Mouse (Mus musculus): ENCODE measurements around the gene Ncoa3. TPM values are rescaled to one million over a fixed set of nuclear protein-coding genes. Genes with fewer than 3 reads are reported as not detected.

Gene Ncoa3
- polyA plus RNA-seq, 1 experiment: 10.8 TPM

- Histone ChIP-seq H3K4me1 (ENCODE audit: control insufficient read depth, insufficient read depth, low read length) (no peaks in the 10 kb centered on the region), H3K27ac (ENCODE audit: control insufficient read depth, insufficient read depth, low read depth, low read length) (no peak overlapping the region), H3K27me3 (ENCODE audit: control insufficient read depth, insufficient read depth, low read length) (no peaks in the 10 kb centered on the region), H3K4me3 (ENCODE audit: control insufficient read depth, low read depth, low read length) (no peak overlapping the region), H3K36me3 (ENCODE audit: control insufficient read depth, insufficient read depth, low read length) (no peaks in the 10 kb centered on the region)
- TF ChIP-seq CTCF (IDR thresholded peaks at IDR 0.05; ENCODE audit: control insufficient read depth, insufficient read depth, insufficient replicate concordance, low read depth, low read length) (no peak), POLR2A (IDR thresholded peaks at IDR 0.05; ENCODE audit: control insufficient read depth, low read depth, low read length) (no peak)
Measured at GRCm38 (mm10) chr2:165970767-165971166, 21.7 kb upstream of the Ncoa3 start.

GRCm38 (mm10) chr2:165974383-165974782 lies 18.1 kb upstream of the Ncoa3 start:
- no peaks in the 10 kb centered on the region for H3K4me1 ChIP-seq (ENCODE audit: control insufficient read depth, insufficient read depth, low read length)
- no peak for TF ChIP-seq CTCF (IDR thresholded peaks at IDR 0.05; ENCODE audit: control insufficient read depth, insufficient read depth, insufficient replicate concordance, low read depth, low read length)
- no peak for TF ChIP-seq POLR2A (IDR thresholded peaks at IDR 0.05; ENCODE audit: control insufficient read depth, low read depth, low read length)
- H3K27ac ChIP-seq (ENCODE audit: control insufficient read depth, insufficient read depth, low read depth, low read length): no peak overlapping the region

GRCm38 (mm10) chr2:165976186-165976585 lies 16.2 kb upstream of the Ncoa3 start:
- Histone ChIP-seq H3K4me1 (ENCODE audit: control insufficient read depth, insufficient read depth, low read length) (no peaks in the 10 kb centered on the region), H3K36me3 (ENCODE audit: control insufficient read depth, insufficient read depth, low read length) (no peaks in the 10 kb centered on the region), H3K27ac (ENCODE audit: control insufficient read depth, insufficient read depth, low read depth, low read length) (no peak overlapping the region), H3K4me3 (ENCODE audit: control insufficient read depth, low read depth, low read length) (no peak overlapping the region), H3K27me3 (ENCODE audit: control insufficient read depth, insufficient read depth, low read length) (no peaks in the 10 kb centered on the region)
- TF ChIP-seq CTCF (IDR thresholded peaks at IDR 0.05; ENCODE audit: control insufficient read depth, insufficient read depth, insufficient replicate concordance, low read depth, low read length) (no peak), POLR2A (IDR thresholded peaks at IDR 0.05; ENCODE audit: control insufficient read depth, low read depth, low read length) (no peak)

More at GRCm38 (mm10) chr2:165974383-165974782, 18.1 kb upstream of the Ncoa3 start:
- Histone ChIP-seq H3K36me3 (ENCODE audit: control insufficient read depth, insufficient read depth, low read length) (no peaks in the 10 kb centered on the region), H3K4me3 (ENCODE audit: control insufficient read depth, low read depth, low read length) (no peak overlapping the region), H3K27me3 (ENCODE audit: control insufficient read depth, insufficient read depth, low read length) (no peaks in the 10 kb centered on the region)

- Histone ChIP-seq H3K27ac (ENCODE audit: control insufficient read depth, insufficient read depth, low read depth, low read length) (no peak overlapping the region), H3K27me3 (ENCODE audit: control insufficient read depth, insufficient read depth, low read length) (no peaks in the 10 kb centered on the region), H3K4me3 (ENCODE audit: control insufficient read depth, low read depth, low read length) (no peak overlapping the region), H3K36me3 (ENCODE audit: control insufficient read depth, insufficient read depth, low read length) (no peaks in the 10 kb centered on the region), H3K4me1 (ENCODE audit: control insufficient read depth, insufficient read depth, low read length) (no peaks in the 10 kb centered on the region)
- TF ChIP-seq CTCF (IDR thresholded peaks at IDR 0.05; ENCODE audit: control insufficient read depth, insufficient read depth, insufficient replicate concordance, low read depth, low read length): no peak
- no peak for TF ChIP-seq POLR2A (IDR thresholded peaks at IDR 0.05; ENCODE audit: control insufficient read depth, low read depth, low read length)
Measured at GRCm38 (mm10) chr2:165976874-165977273, 15.6 kb upstream of the Ncoa3 start.

- Histone ChIP-seq H3K27me3 (ENCODE audit: control insufficient read depth, insufficient read depth, low read length) (no peaks in the 10 kb centered on the region), H3K4me3 (ENCODE audit: control insufficient read depth, low read depth, low read length) (no peak overlapping the region), H3K4me1 (ENCODE audit: control insufficient read depth, insufficient read depth, low read length) (peaks cover 8% of the 10 kb centered on the region), H3K36me3 (ENCODE audit: control insufficient read depth, insufficient read depth, low read length) (no peaks in the 10 kb centered on the region), H3K27ac (ENCODE audit: control insufficient read depth, insufficient read depth, low read depth, low read length) (no peak overlapping the region)
- TF ChIP-seq CTCF (IDR thresholded peaks at IDR 0.05; ENCODE audit: control insufficient read depth, insufficient read depth, insufficient replicate concordance, low read depth, low read length): no peak
- TF ChIP-seq POLR2A (IDR thresholded peaks at IDR 0.05; ENCODE audit: control insufficient read depth, low read depth, low read length): no peak
Measured at GRCm38 (mm10) chr2:165978119-165978518, 14.3 kb upstream of the Ncoa3 start.

GRCm38 (mm10) chr2:165981248-165981977 lies 11.0 kb upstream of the Ncoa3 start:
- Histone ChIP-seq H3K4me3 (ENCODE audit: control insufficient read depth, low read depth, low read length) (no peak overlapping the region), H3K4me1 (ENCODE audit: control insufficient read depth, insufficient read depth, low read length) (peaks cover 8% of the 10 kb centered on the region), H3K27ac (ENCODE audit: control insufficient read depth, insufficient read depth, low read depth, low read length) (no peak overlapping the region), H3K36me3 (ENCODE audit: control insufficient read depth, insufficient read depth, low read length) (no peaks in the 10 kb centered on the region), H3K27me3 (ENCODE audit: control insufficient read depth, insufficient read depth, low read length) (no peaks in the 10 kb centered on the region)
- TF ChIP-seq CTCF (IDR thresholded peaks at IDR 0.05; ENCODE audit: control insufficient read depth, insufficient read depth, insufficient replicate concordance, low read depth, low read length): no peak
- TF ChIP-seq POLR2A (IDR thresholded peaks at IDR 0.05; ENCODE audit: control insufficient read depth, low read depth, low read length): no peak

- H3K27ac ChIP-seq (ENCODE audit: control insufficient read depth, insufficient read depth, low read depth, low read length): no peak overlapping the region
- H3K36me3 ChIP-seq (ENCODE audit: control insufficient read depth, insufficient read depth, low read length): no peaks in the 10 kb centered on the region
- H3K4me3 ChIP-seq (ENCODE audit: control insufficient read depth, low read depth, low read length): no peak overlapping the region; the same call in 1 of the 2 replicates
- H3K27me3 ChIP-seq (ENCODE audit: control insufficient read depth, insufficient read depth, low read length): no peaks in the 10 kb centered on the region
- TF ChIP-seq CTCF (IDR thresholded peaks at IDR 0.05; ENCODE audit: control insufficient read depth, insufficient read depth, insufficient replicate concordance, low read depth, low read length): no peak
- TF ChIP-seq POLR2A (IDR thresholded peaks at IDR 0.05; ENCODE audit: control insufficient read depth, low read depth, low read length): no peak
- H3K4me1 ChIP-seq (ENCODE audit: control insufficient read depth, insufficient read depth, low read length): peaks cover 11% of the 10 kb centered on the region
Measured at GRCm38 (mm10) chr2:165982512-165983389, 9.7 kb upstream of the Ncoa3 start.
